Mouse (Mus musculus): ENCODE results near the gene Ugt1a6b.
"Not testable (repeated sequence)": the region's sequence is repeated elsewhere in the genome, so short reads cannot be mapped to it uniquely, and the experiment has no call there.

The Ugt1a6b gene

DNA sequence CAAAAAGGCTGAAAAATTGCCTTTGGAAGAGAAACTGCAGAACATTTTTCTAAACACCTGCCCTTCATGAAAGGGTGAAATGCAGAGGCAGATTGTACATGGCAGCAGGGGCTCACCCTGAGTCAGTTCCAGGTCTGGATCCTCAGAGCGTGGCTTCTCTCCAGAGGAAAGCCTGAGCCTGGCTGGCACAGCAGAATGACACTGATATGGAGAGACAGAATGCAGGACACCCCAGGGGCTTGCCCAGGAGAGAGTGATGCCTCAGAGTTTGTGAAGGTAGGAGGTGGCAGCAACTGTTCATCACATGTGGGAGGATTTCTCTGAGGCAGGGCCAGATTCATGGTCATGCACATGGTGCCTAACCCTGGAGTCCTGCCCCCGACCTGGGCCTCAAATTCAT lies 96.9 kb downstream of the Ugt1a6b start:
- no peak for DNase-seq (ENCODE audit: low spot score)

DNA sequence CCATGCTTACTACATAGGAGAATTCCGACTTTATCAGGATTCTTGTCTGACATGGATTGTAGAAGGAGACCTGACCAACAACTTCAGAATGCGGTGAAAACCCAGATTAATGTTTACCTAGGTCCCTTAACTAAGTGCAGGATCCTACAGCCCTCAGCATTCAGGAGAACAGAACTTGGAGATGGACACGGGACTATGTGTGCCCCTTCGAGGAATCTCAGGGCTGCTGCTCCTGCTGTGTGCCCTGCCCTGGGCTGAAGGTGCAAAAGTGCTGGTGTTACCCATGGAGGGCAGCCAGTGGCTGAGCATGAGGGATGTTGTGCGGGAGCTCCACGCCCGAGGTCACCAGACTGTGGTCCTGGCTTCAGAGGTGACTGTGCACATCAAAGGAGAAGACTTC lies 97.4 kb downstream of the Ugt1a6b start, which contains the start of gene Ugt1a2:
Gene Ugt1a2 (plus strand): TSS at position 146 of the 400 bp plus-strand sequence.
- DNase-seq (ENCODE audit: low spot score), result no peak

GRCm38 (mm10) chr1:88205294-88205922 lies 102.4 kb downstream of the Ugt1a6b start, which contains the start of gene Dnajb3:
TSS of gene Dnajb3 (minus strand) at chr1:88205782.
- DNase-seq (ENCODE audit: low spot score), result no peak

- no peak for DNase-seq (ENCODE audit: low spot score)
Observed at GRCm38 (mm10) chr1:88206843-88207479, 103.9 kb downstream of the Ugt1a6b start.

DNA sequence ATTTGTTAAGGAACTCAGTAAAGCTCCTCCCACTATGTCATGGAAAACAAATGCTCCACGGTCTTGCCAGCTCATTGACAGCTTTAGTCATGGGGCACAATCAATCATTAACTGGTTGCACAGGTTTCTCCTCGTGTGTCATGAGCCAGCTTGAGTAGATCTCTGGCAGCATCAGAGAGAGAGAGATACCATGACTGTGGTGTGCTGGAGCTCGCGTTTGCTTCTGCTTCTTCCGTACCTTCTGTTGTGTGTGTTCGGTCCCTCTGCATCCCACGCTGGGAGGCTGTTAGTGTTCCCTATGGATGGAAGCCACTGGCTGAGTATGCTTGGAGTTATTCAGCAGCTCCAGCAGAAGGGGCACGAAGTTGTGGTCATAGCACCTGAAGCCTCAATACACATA lies 108.8 kb downstream of the Ugt1a6b start, which contains the start of gene Ugt1a1:
Gene Ugt1a1 (plus strand): TSS at position 148 of the 400 bp plus-strand sequence.
- DNase-seq (ENCODE audit: low spot score), result no peak

DNA sequence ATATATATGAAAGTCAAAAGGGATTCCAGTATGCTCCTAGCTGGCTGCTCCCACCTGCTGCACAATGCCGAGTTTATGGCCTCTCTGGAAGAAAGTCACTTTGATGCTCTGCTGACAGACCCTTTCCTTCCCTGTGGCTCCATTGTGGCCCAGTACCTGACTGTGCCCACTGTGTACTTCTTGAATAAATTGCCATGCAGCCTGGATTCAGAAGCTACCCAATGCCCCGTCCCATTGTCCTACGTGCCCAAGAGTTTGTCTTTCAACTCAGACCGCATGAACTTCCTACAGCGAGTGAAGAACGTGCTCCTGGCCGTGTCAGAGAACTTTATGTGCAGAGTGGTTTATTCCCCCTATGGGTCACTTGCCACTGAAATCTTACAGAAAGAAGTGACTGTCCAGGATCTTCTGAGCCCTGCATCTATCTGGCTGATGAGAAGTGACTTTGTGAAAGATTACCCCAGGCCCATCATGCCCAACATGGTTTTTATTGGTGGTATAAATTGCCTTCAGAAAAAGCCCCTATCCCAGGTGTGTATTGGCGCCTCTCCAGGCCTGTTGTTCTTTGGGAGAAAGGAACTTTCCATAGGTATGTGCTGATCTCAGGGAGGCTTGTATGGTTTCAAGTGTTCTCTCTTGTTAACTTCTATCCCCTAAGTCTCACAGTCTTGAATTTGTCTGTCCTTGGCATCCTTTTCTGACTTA lies 109.4 kb downstream of the Ugt1a6b start:
- DNase-seq (ENCODE audit: low spot score), result no peak

DNA sequence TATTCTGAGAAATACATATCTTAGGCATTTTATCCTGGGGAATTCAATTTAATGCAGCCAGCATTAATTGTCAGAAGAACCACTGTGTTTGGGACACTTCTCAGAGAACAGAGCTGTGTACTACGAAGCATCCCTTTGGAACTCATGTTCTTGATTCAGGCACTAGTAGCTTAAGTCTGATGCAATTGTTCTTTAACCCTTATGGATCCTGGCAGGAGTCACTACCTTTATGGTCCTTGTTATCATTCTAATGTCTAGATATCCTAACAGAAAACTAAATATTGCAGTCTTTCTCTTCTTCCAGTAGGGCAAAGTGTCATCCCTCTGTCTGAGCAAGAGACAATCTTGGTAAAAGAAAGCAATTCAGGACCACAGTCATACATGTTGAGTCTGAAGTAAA lies 110.0 kb downstream of the Ugt1a6b start:
- no peak for DNase-seq (ENCODE audit: low spot score)

DNA sequence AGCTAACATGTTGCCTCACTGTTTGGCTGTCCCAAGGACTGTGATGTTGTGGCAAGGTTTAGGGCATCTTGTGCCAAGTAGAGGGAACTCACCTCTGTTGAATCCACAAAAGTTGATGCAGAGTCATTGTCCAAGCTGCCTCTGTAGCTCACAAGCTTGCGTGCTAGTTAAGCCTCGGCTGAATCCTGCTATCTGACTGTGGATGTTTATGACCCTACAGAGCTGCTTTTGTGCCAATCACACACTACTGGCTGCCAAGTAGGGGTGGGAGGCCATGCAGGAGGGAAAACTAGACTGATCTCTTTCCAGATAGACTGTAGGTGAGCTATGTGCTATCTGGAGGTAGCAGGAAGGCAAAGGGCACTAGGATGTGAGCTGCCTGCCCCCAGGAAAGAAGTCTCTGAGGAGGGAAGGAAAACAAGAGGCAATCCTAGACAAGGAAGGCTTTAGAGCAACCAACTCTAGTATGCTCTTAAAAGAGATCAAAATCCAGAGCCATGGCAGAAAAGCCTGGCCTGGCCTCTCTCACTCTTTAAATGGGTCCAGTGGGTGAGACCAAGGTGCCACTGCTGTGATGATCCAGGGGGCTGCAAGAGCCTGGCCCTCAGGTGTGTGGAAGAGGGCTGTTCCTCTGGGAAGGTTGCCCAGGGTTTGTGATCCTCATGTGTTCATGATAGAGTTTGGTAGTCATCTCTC lies 110.9 kb downstream of the Ugt1a6b start:
- no peak for DNase-seq (ENCODE audit: low spot score)

- DNase-seq (ENCODE audit: low spot score), result no peak
Observed at GRCm38 (mm10) chr1:88214462-88214952, 111.5 kb downstream of the Ugt1a6b start.

DNA sequence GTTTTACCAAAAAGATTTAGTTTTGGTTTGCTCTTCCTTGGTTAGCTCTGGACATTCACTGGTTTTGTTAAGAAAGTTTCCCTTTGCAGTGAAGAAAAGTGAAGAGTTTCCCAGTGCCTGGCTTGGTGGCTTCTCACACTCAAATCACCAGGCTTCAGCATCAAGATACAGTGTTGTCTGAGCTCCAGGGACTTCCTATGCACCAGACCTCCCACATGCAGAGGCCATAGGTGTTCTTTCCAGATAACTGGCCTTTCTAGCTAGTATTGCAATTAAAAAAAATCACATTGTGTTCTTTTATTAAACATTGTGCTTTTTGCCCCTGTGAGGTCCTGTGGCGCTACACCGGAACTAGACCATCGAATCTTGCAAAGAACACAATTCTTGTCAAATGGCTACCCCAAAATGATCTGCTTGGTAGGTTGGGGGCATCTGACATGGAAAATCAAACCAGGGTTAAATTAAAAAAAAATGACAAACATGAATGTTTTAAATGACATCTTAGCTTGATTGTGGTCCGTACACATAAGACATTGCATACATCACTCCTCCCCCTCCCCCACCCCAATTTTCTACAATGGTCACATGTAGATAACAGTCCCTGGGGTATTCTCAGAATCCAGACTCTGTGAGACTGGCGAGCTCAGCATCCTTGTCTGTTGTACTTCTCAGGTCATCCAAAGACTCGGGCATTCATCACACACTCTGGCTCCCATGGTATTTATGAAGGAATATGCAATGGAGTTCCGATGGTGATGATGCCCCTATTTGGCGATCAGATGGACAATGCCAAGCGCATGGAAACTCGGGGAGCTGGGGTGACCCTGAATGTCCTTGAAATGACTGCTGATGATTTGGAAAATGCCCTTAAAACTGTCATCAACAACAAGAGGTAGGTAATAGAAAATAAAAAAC lies 112.7 kb downstream of the Ugt1a6b start:
- DNase-seq (ENCODE audit: low spot score), result no peak

GRCm38 (mm10) chr1:88216551-88216950 lies 113.5 kb downstream of the Ugt1a6b start:
- no peak for DNase-seq (ENCODE audit: low spot score)

- DNase-seq (ENCODE audit: low spot score), result no peak
Observed at GRCm38 (mm10) chr1:88217144-88217543, 114.1 kb downstream of the Ugt1a6b start.

DNA sequence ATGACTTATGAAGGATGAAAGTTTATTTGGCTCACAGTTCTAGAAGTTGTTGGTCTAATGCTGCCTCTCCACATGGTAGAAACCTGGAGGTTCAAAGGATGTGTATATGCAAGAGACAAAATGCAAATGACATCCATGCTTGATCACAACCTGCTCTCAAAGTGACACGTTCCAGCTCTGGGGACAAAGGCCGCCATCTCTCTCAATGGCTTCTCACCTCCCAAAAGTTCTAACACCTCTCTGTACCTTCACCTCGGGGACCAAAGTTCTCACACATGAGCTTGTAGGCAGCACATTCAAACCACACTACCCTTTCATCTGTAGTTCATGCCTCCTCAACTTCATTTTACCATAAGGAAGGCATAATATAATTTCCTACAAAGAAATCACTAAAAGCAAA lies 114.5 kb downstream of the Ugt1a6b start:
- no peak for DNase-seq (ENCODE audit: low spot score)

- no peak for DNase-seq (ENCODE audit: low spot score)
Observed at GRCm38 (mm10) chr1:88218051-88218450, 115.0 kb downstream of the Ugt1a6b start.

DNA sequence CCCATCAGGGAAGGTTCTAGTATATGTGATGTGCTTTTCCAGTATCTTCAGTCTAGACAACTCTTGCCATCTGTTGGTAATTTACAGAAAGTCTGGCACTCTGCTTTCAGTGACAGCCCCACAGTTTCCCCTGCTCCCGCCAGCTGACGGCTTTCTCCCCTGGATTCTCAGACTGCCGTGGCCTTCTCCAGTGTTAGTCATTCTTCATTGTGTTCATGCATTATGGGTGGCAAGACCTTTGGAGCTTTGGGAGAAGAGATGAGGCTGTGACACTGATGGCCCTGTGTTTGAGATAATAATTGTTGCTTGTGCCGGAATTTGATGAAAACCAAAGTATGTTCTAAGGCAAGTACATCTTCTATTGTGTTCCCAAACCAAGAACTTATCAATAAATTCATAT lies 115.5 kb downstream of the Ugt1a6b start:
- no peak for DNase-seq (ENCODE audit: low spot score)

GRCm38 (mm10) chr1:88219054-88219453 lies 116.0 kb downstream of the Ugt1a6b start:
- DNase-seq (ENCODE audit: low spot score), result no peak

- DNase-seq (ENCODE audit: low spot score), result no peak
Observed at GRCm38 (mm10) chr1:88220336-88220735, 117.3 kb downstream of the Ugt1a6b start.

GRCm38 (mm10) chr1:88222216-88222615 lies 119.2 kb downstream of the Ugt1a6b start:
- no peak for DNase-seq (ENCODE audit: low spot score)

DNA sequence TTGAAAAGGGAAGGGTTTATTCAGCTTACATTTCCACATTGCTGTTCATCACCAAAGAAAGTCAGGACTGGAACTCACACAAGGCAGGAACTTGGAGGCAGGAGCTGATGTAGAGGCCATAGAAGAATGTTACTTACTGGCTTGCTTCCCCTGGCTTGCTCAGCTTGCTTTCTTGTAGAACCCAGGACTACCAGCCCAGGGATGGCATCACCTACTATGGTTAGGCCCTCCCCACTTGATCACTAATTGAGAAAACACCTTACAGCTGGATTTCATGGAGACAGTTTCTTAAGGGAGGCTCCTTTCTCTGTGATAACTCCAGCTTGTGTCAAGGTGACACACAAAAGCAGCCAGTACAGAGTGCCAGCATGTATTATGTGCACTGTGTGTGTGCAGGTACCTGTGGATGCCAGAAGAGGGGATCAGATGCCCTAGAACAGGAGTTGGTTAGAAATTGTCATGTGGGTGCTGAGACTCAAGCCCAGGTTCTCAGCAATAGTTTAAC lies 120.0 kb downstream of the Ugt1a6b start:
- DNase-seq (ENCODE audit: low spot score), result not testable (repeated sequence)

- DNase-seq (ENCODE audit: low spot score), result peak; percentile 7
Observed at GRCm38 (mm10) chr1:88223591-88223990, 120.5 kb downstream of the Ugt1a6b start.

All from ovary, postnatal 10 days (tissue).